Mouse (Mus musculus) frontal cortex, postnatal 10 days (tissue): ENCODE data around the gene Copb1.

ENCODE experiments used
- DNase-seq, 2 experiments: peaks; one replicate each; pipeline ENCODE4 v3.0.0; 2022; ENCODE audit warnings: low spot score in 2 of 2, mixed read lengths in 1 of 2

Gene Copb1

DNA sequence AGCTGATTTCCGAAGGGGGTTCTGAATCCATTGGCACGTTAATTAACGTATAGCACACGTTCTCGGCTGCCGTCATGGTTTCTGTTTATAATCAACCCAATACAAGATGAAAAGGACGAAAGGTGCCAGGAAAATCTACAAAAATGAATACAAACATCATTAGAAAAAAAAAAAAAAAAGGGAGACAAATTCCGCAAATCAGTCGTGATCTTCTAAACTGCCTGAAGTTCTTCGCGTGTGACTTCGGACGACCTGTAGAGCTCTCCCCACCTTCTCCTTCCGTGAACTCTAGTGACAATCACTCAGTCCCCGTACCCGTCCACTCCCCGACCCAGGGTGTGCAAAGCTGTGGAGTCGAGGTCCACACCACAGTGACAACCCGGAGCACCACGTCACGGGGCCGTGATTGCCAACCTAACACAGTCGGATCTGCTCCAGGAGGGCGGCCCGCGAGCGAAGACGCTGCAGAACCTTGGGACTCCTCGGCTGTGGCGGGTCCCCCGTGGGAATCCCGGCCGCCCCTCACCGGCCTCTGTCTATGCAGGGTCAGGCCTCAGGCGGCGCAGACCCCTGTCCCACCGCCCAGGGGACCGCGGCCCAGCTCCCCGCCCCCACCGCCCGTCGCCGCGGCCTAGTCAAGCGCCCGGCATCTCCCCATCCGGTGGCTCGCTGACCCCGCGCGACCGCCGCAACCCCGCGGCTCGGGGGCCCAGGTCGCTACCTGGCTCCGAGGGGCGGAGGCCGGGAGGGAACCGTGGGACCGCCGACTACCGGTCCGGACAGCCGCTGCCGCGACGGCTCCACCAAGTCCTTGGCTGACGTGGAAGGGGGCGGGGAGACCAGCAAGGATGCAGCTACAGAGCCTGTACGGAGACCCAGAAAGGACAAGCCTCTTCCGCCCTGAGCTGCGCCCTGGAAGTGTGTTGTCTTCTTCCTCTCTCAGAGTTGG lies at the start of gene Copb1:
Gene Copb1 (minus strand): TSS at position 827 of the 949 bp plus-strand sequence.
- peak; percentile 78 to 89 for DNase-seq

DNA sequence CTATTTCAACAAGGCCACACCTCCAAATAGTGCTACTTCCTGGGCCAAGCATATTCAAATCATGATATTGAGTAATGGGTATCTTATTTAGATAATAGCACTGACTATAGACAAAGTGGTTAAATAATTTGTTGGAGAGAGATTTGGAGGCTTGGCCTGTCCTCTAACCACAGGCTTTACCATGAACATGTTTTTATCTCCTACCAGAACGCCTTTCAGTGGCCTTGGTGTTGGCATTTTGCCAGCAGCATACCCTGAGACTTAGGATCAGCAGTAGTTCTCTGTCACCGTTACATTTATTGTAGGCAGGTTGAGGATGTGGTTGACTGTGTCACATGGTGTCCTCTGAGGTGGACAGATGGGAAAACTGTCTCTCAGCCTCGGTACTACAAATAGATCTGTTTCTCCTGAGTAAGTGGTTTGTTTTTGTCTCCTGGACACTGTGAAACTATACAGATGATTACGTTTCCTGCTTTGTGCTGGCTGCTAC lies 46.8 kb upstream of the Copb1 start:
- peak in 1 of 2 experiments; percentile 38 for DNase-seq

- DNase-seq, result no peak
Measured at GRCm38 (mm10) chr7:114300782-114301181, 46.3 kb upstream of the Copb1 start.

DNA sequence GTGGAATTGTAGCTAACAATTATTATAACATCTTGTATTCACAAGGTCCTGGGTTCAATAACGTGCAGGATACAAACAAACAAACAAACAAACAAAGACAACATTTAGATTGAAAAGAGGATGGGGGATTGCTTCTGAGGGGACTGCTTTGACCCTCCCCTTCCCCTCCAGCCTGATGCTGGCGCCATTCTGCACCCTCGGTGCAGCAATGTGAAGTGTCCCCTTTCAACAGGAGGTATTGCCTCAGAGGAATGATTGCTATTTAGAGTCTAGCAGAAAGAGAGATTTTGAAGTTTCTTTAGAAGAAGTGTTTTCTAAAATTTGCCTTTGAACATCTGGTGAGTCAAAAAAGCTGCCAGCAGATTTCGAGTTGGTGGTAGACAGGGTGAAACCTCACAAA lies 44.7 kb upstream of the Copb1 start:
- DNase-seq, result no peak

- DNase-seq, result no peak
Measured at GRCm38 (mm10) chr7:114294698-114295097, 40.2 kb upstream of the Copb1 start.

DNA sequence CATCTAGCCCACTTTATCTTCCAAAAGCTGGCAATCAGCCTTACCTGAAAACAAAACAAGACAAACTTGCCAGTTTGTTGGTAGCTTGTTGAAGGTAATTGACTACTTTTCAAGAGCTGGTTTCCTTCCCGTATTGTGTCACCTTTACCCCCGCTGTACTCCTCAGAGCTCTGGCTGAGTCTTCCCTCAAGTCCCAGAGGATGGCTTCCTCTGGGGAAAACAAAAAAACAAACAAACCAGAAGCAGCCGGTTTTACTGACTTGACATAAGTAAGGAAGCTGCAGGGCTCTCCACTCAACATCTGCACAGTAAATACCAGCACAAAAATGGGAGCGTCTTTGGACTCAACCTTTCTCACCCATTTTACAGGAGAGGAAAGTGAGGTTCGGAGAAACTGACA lies 39.4 kb upstream of the Copb1 start:
- no peak for DNase-seq

DNA sequence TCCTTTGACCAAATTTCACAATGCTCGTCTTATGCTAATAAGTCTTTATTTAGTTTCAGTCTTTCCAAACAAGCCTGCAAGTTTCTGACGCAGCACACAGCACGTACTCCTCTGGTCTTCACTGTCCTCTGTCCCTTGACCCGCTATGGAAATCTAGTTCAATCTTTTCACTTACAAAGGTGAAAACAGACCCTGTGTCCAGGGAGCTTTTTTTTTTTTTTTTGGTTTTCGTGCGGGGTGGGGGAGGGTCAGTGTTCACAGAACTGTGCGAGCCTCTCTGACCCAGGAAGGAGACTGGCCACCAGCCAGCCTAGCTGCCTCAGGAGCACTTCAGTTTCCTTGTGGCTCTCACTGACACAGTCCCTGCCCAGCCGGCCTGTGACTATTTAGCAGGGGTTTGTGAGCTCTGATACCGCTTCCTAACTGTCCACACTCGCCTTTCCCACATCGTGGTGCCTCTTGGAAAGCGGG lies 38.0 kb upstream of the Copb1 start:
- DNase-seq, result peak; percentile 47 to 59

DNA sequence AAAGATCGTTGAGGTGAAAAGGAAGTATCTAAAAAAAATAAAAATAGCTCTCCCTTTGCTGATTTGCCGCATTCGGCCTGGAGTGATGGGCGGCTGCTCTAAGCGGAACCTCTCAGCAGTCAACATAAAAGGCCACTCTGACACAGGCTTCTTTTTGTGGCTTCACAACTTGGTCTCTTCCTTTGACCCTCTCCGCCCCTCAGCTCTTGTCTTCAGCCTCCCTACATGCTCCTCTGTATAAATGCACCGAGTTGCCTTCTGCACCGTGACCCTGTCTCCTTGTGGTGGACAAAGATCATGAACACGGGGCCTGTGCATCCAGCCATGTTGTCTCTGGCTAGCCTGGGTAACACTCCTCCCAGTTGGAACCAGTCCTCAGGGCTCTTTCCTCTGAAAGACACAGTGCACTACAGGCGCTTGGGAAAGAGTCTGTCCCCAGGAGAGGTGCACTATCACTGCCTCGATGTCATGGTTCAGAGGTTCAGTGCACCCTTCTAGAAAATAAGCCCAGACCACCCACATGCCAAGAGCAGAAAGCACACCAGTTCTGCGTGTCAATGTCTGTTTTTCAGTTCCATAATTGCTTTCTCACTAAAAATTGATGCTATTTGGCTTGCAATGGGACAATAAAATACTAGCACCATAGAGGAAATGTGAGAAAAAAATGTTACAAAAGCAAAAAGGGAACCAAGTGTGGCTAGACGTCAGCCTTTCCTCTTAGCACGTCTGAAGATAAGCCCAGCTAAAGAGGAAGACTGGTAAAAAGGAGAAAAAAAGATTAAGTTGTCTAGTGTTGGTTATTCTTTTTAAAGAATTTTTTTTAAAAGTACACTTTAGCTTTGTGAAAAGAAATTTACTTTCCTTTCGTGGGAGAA lies 37.2 kb upstream of the Copb1 start:
- DNase-seq, result no peak

- no peak for DNase-seq
Measured at GRCm38 (mm10) chr7:114290078-114290506, 35.6 kb upstream of the Copb1 start.

DNA sequence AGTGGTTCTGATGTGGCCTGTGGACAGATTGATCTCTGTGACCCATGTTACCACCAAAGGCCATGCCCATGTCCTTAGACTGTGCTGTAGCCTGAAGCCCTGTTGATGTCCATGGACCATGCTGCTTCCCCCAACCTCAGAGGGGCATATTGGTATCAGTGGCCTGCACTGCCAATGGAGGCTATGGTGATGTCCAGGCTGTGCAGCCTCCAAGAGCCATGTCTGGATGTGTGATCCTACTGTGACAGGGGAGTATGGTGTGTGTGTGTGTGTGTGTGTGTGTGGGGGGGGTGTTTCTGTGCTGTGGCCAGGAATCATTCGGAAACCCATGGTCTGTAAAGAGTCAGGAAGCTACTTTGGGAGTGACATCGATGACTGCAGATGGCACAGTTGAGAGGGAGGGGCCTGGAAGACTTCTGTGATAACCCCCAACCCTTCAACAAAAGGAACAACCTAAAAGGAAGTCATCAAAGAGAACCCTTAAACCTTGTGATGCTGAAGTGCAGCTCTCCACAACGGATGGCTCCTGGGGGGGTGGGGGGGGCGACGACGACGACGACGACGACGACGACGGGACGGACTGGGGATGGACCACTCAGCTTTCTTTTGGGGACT lies 29.9 kb upstream of the Copb1 start:
- no peak for DNase-seq

DNA sequence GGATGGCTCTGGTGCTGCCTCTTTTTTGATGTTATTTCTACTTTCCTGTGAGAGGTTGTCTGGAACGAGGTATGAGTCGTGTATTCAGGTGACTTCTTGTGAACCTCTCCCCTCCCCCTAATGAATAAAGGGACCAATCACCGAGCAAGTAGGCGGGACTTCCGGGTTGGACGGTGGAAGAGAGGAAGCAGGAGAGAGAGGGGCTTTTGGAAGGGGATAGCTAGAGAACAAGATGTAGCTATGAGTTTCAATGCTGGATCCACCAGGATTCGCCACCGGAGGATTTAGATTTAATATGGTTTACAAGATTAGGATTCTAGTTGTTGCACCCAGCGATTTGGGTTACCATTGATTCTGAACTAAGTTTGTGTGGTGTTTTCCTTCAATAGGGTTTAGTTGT lies 28.5 kb upstream of the Copb1 start:
- no peak for DNase-seq

GRCm38 (mm10) chr7:114281671-114282070 lies 27.2 kb upstream of the Copb1 start:
- no peak for DNase-seq

- DNase-seq, result peak; percentile 93 to 96
Measured at GRCm38 (mm10) chr7:114276005-114276752, 21.7 kb upstream of the Copb1 start, which contains the start of gene Psma1. TSS of gene Psma1 (minus strand) at chr7:114276118.

- no peak for DNase-seq
Measured at GRCm38 (mm10) chr7:114275372-114276004, 21.0 kb upstream of the Copb1 start.

- DNase-seq, result no peak
Measured at GRCm38 (mm10) chr7:114268446-114268845, 13.9 kb upstream of the Copb1 start.

DNA sequence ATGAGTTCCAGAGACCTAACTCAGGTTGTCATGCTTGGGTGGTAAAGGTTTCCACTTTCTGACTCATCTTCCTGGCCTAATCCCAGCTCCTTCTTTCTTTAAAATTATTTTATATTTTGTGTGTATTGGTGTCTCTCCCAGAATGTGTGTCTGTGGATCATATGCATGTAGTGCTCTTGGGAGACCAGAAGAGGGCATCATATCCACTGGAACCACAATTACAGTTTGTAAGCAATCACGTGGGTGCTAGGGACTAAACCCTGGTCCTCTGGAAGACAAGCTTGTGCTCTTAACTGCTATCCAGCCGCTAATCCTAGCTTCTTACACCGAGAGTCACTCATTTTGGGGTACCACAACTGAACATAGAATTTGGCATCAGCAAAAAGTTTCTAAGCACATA lies 2.8 kb downstream of the Copb1 start:
- DNase-seq, result no peak

DNA sequence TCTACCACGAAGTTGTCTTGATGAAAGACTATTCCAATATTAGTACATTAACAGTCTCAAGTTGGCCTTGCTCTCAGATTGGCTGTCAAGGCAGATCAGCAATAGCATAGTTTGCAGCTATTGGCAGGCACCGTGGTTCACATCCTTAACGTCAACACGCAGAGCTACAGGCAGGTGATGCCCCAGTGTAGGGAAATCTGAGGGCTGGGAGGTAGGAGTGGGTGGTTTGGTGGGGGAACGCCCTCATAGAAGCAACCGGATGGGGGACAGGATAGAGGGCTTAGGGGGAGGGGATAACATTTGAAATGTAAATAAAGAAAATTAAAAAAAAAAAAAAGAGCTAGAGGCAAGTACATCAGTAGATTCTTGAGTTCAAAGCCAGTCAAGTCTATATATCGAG lies 20.5 kb downstream of the Copb1 start:
- no peak for DNase-seq

DNA sequence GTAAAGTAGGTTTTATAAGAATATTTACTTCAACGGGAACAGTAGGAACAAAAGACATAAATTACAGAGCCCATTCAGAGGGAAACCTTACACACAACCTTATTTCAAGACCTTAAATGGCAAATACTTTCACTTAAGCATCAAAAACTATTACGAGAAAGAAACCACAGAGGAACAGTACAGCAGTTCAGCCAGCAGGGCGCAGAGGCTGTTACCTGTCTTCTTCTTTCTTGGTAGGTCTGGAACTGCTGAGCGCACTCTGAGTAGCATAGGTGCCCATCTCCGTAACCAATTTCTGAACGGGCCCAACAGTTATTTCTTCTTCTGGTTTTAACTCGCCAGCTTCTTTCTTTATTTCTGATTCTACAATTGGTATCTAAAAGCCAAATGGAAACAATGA lies 21.5 kb downstream of the Copb1 start:
- no peak for DNase-seq

DNA sequence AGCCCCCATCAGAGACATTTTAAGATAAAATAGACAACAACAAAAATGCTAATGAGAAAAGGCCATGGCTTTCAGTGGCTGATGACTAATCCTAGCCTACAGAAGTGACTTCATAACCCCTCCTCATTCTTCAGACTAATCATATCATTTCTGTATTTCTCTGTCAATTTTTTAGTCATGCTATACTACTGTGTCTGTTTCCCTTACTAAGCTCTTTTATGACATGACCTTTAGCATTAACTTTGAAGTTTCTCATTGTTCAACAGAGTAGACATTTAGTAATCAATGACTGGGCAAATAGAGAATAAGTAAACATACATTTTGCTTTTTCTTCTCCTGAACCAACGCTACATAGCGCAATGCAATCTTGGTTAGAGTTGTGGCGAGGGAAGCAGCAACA lies 22.7 kb downstream of the Copb1 start:
- no peak for DNase-seq

DNA sequence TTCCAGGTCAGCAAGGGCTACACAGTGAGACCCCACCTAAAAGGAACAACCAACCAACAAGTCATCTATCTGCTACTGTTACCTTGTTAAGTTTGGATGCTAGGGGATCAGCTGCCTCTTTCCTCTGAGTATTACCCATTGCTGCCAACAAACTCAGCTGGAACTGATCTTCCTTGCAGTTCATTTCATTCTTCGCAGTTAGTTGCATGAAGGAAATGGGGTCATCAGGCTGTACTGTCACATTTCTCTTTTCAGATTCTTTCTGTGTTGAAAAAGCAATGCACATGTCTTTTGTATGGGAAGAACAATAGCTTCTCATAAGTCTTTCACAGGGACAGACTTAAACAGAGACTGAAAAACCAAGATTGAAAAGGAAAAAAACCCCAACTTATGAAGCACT lies 28.0 kb downstream of the Copb1 start:
- DNase-seq, result no peak
